Mouse (Mus musculus) kidney, embryonic 14.5 days (tissue): ENCODE results near the gene Lrrc10. TPM values are rescaled to one million over a fixed set of nuclear protein-coding genes. Genes with fewer than 3 reads are reported as not detected.
"Not testable (repeated sequence)": the region's sequence is repeated elsewhere in the genome, so short reads cannot be mapped to it uniquely, and the experiment has no call there.

Experiments used
- ATAC-seq: fragments of 200-750 bp; cut with Nextera tagmentation; 2 replicates; pipeline ENCODE4 v1.8.0; 2017; ENCODE audit warnings: moderate number of reproducible peaks, mild to moderate bottlenecking, moderate TSS enrichment, moderate library complexity; ENCODE audit not compliant: low FRiP score, low TSS enrichment
- H3K27ac ChIP-seq: fragments of 300-500 bp; sonication (generic); 2 replicates; pipeline ENCODE4 v1.5.1; 2014; ENCODE audit warnings: low read depth, mild to moderate bottlenecking, low read length, moderate library complexity, mixed read lengths
- H3K27me3 ChIP-seq: fragments of 300-500 bp; sonication (generic); 2 replicates; pipeline ENCODE4 v1.6.1; 2014; ENCODE audit warnings: mild to moderate bottlenecking, low read length; ENCODE audit not compliant: control insufficient read depth, insufficient read depth
- H3K36me3 ChIP-seq: fragments of 300-500 bp; sonication (generic); 2 replicates; pipeline ENCODE4 v1.6.1; 2014; ENCODE audit warnings: low read length, mixed read lengths; ENCODE audit not compliant: control insufficient read depth, insufficient read depth
- H3K4me1 ChIP-seq: fragments of 300-500 bp; sonication (generic); 2 replicates; pipeline ENCODE4 v1.6.1; 2014; ENCODE audit warnings: low read length, mixed read lengths; ENCODE audit not compliant: control insufficient read depth, insufficient read depth
- H3K4me2 ChIP-seq: fragments of 300-500 bp; sonication (generic); replicated peaks from 2 replicates; pipeline ENCODE4 v1.6.1; 2014; ENCODE audit warnings: low read depth, mild to moderate bottlenecking, low read length
- H3K4me3 ChIP-seq: fragments of 300-500 bp; sonication (generic); 2 replicates; pipeline ENCODE4 v1.5.1; 2014; ENCODE audit warnings: mild to moderate bottlenecking, low read length
- H3K9ac ChIP-seq: fragments of 300-500 bp; sonication (generic); 2 replicates; pipeline ENCODE4 v1.6.1; 2014; ENCODE audit warnings: low read depth, mild to moderate bottlenecking, low read length, moderate library complexity
- H3K9me3 ChIP-seq: fragments of 300-500 bp; sonication (generic); 2 replicates; pipeline ENCODE4 v1.6.1; 2016; ENCODE audit warnings: low read length; ENCODE audit not compliant: control insufficient read depth
- WGBS: fragments of 180-500 bp; shearing (Covaris S2); extraction: QIAGEN DNeasy Blood & Tissue Kit; methylation state at CpG from one replicate; pipeline ENCODE4 v1.1.7; 2014; 5-methylcytosine and 5-hydroxymethylcytosine counted together
- polyA plus RNA-seq: library from polyadenylated mRNA; unstranded; fragments of >200 nt; fragmentation: Nextera tagmentation; extraction: Ambion mirVana; gene quantifications from 2 replicates; pipeline ENCODE4 v1.2.1, GENCODE M21; 2014

Gene Lrrc10
- polyA plus RNA-seq, 1 experiment from 2014 or later, result not detected

DNA sequence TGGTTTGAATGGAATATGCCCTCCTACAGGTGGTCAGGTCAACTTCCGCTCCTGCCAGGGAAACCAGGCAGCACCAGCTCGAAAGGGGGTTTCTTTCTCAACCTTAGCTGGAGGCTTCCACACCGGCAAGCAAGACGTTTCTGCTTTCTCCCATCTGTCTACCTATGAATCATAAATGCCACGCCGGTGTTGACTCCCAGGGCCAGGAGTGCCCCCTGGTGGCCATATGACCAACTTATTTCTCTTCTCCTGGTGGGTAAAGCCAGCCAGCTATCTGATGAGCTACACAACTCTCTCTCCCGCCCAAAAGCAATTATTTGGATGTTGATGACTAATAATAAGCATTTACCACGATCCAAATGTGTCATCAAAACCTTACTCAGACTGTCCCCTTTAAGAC is 11.4 kb upstream of the Lrrc10 start:
- H3K4me1 ChIP-seq, result no peaks in the 10 kb centered on the region
- no peak overlapping the region for H3K4me2 ChIP-seq
- peak; percentile 44; the same call in 1 of the 2 replicates for ATAC-seq
- H3K9me3 ChIP-seq, result no peaks in the 10 kb centered on the region
- no peak overlapping the region for H3K9ac ChIP-seq
- H3K4me3 ChIP-seq, result no peak overlapping the region
- H3K36me3 ChIP-seq, result no peaks in the 10 kb centered on the region
- H3K27me3 ChIP-seq, result no peaks in the 10 kb centered on the region; the same call in 1 of the 2 replicates
- H3K27ac ChIP-seq, result no peak overlapping the region
- WGBS, result 23% methylated on average over 8 of the region's 8 CpGs

DNA sequence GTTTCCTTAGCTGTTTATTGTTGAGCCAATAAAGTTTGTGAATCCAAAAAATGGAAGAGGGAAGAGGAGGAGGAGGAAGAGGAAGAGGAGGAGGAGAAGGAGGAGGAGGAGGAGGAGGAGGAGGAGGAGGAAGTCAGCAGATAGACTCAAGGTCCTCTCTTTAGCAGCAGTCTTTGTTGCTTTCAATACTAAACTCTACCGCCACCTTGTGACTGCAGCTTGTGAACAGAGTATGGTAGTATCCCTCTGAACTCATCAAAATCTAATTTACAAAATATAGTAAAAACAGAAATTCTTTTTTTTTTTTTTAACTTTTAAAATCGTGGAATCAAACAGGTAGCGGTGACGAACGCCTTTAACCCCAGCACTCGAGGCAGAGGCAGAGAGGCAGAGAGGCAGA is 4.8 kb upstream of the Lrrc10 start:
- no peaks in the 10 kb centered on the region; the same call in 1 of the 2 replicates for H3K27me3 ChIP-seq
- no peak for ATAC-seq
- no peak overlapping the region for H3K27ac ChIP-seq
- no peak overlapping the region for H3K9ac ChIP-seq
- no peaks in the 10 kb centered on the region for H3K36me3 ChIP-seq
- H3K4me3 ChIP-seq, result no peak overlapping the region
- WGBS, result 75% methylated on average over 6 of the region's 6 CpGs
- no peaks in the 10 kb centered on the region for H3K9me3 ChIP-seq
- H3K4me1 ChIP-seq, result peaks cover 2% of the 10 kb centered on the region; the same call in 1 of the 2 replicates
- no peak overlapping the region for H3K4me2 ChIP-seq

DNA sequence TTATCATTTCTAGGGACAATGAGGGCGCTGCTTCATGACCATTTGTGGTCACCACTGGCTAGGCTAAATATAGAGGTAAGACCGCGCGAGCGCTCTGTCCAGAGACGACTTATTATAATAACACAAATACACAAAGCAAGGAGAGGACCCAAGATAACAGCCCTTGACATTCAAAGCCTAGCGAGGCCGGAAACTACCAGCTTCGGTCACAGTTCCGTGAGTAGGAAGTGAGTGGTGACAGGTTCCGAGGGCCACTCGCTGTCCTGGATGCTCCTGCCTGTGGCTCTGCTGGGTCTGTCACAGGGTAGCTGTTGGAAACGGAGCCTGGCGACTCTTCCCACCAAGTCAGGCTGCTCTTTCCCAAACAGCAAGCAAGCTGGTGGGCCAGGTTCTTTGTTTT is 2.8 kb upstream of the Lrrc10 start:
- no peak overlapping the region for H3K4me3 ChIP-seq
- H3K27me3 ChIP-seq, result no peaks in the 10 kb centered on the region; the same call in 1 of the 2 replicates
- H3K4me2 ChIP-seq, result no peak overlapping the region
- 86% methylated on average over 14 of the region's 14 CpGs for WGBS
- peaks cover 4% of the 10 kb centered on the region; the same call in 1 of the 2 replicates for H3K4me1 ChIP-seq
- no peaks in the 10 kb centered on the region for H3K36me3 ChIP-seq
- ATAC-seq, result no peak
- no peak overlapping the region for H3K27ac ChIP-seq
- H3K9me3 ChIP-seq, result no peaks in the 10 kb centered on the region
- H3K9ac ChIP-seq, result no peak overlapping the region

DNA sequence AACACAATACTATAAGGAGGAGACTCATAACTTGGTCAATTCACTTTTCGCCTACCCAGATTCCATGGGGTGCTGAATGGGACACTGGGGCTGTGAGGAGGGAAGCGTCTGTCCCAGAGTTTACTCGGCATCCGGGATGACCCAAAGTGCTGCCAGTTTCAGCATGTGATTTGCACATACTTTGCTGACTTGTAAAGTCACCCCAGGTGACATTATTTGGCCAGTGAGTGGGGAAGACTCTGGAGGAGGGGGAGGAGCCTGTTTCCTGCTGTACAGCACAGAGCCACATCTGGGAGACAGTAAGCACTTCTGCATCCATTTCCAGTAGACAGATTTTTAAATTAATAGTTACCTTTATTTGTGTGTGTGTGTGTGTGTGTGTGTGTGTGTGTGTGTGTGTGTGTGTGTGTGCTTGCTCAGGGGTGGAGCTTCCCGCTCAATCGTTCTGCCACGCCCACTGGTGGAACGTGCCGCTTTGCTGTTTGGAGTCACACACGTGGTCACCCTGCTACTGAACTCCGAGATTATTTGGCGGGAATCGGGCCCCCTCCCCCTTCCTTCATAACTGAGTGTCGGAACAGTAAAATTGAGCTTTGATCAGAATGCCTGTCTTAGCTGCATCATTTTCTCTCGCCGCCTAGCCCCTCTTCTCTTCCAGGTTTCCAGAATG is 1.5 kb upstream of the Lrrc10 start:
- H3K9me3 ChIP-seq, H3K36me3 ChIP-seq, H3K9ac ChIP-seq, H3K4me3 ChIP-seq, H3K27ac ChIP-seq, H3K27me3 ChIP-seq, H3K4me1 ChIP-seq, H3K4me2 ChIP-seq: not testable (repeated sequence)
- WGBS, result 38% methylated on average over 16 of the region's 16 CpGs
- peak; percentile 24; the same call in 1 of the 2 replicates for ATAC-seq

DNA sequence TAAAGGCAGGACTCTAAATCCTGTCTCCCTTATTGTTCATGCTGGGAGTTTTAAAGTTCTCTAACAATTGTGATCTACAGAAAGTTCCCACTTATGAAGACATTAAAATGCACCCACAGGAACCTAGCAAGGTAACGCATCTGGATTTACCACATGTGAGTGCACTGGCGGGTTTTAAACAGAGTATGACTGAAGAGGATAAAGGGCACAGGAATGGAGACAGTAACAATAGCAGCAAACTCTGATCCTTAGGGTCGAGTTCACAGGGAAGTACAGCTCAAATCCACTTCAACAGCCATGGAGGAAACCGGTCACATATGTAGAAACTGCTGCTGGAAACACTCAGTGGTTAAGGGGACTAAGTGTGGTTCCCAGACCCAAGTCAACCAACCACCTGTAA is 4.1 kb downstream of the Lrrc10 start:
- H3K27ac ChIP-seq, result no peak overlapping the region
- 76% methylated on average over 4 of the region's 4 CpGs for WGBS
- no peak overlapping the region for H3K9ac ChIP-seq
- no peak overlapping the region for H3K4me3 ChIP-seq
- no peak overlapping the region for H3K4me2 ChIP-seq
- ATAC-seq, result no peak
- H3K9me3 ChIP-seq, result no peaks in the 10 kb centered on the region
- H3K4me1 ChIP-seq, result peaks cover 4% of the 10 kb centered on the region; the same call in 1 of the 2 replicates
- H3K36me3 ChIP-seq, result peaks cover 49% of the 10 kb centered on the region
- no peaks in the 10 kb centered on the region; the same call in 1 of the 2 replicates for H3K27me3 ChIP-seq

DNA sequence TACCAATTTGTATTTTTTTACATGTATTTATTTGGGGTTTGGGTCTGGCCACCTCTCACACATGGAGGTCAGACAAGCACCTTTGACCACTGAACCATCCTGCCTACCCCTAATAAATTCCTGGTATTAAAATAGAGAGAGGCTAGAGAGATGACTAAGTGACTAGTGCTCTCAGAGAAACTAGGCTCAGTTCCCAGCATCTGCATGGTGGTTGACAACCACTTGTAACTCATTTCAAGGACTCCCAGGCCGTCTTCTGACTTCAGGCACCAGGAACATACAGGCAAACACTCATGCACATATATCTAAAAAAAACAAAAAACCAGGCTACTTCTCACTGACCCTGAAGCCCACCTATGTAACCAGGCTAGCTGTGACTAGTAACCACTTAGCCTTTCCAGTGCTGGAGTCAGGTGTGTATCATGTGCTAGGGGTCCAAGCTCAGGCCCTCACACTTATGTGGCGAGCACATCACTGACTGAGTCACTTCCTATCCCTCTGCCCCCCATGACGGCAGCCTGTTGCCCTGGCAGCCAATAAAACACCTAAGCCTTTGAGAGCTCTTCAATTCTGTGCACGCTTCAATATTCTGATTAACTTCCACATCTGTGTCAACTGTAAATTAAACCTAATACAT is 4.9 kb downstream of the Lrrc10 start:
- 77% methylated on average over 4 of the region's 4 CpGs for WGBS
- Histone ChIP-seq H3K4me3 (no peak overlapping the region), H3K9ac (no peak overlapping the region), H3K4me1 (peaks cover 4% of the 10 kb centered on the region; the same call in 1 of the 2 replicates), H3K36me3 (peaks cover 58% of the 10 kb centered on the region), H3K9me3 (no peaks in the 10 kb centered on the region), H3K27ac (no peak overlapping the region), H3K4me2 (no peak overlapping the region), H3K27me3 (no peaks in the 10 kb centered on the region; the same call in 1 of the 2 replicates)
- ATAC-seq, result no peak

DNA sequence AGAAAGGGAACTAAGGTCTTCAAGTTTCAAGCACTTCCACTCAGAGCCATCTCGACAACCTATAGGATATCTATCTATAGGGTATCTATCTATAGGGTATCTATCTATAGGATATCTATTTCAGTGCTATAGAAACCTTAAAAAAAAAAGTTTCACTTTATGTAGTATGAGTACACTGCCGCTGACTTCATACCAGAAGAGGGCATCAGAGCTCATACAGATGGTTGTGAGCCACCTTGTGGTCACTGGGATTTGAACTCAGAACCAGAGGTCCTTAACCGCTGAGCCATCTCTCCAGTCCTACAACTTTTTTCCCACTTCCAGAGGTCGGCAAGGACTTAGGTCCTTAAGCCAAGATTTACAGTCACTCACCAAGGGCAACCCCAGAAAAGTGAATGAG is 10.5 kb downstream of the Lrrc10 start:
- 91% methylated on average over 4 of the region's 4 CpGs for WGBS
- Histone ChIP-seq H3K9ac (no peak overlapping the region), H3K4me2 (no peak overlapping the region), H3K4me3 (no peak overlapping the region), H3K27me3 (no peaks in the 10 kb centered on the region), H3K36me3 (peaks cover 99% of the 10 kb centered on the region), H3K9me3 (no peaks in the 10 kb centered on the region), H3K4me1 (peaks cover 3% of the 10 kb centered on the region; the same call in 1 of the 2 replicates), H3K27ac (no peak overlapping the region)
- ATAC-seq, result no peak

DNA sequence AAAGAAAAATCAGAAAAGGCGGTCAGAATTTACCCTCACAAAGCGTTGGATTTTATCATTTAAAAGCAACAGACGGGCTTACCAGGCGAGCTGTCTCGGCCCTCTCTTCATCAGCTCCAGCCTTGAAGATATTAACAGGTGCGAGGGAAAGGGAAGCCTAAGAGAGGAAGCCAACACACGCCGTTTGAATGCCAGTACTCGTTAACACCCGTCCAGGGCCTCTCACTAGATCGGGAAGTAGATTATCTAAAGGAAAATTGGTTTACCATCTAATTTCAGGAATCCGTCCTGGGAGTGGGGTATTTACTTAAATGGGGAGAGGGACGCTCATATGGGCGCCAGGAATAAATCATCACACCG is 17.7 kb downstream of the Lrrc10 start:
- ATAC-seq, result 0 out of 2 replicates have a peak, but pooled peaks have one; percentile 0
- Histone ChIP-seq H3K36me3 (peaks cover 43% of the 10 kb centered on the region), H3K4me3 (peak overlapping the region; percentile 63), H3K9ac (peak overlapping the region; percentile 74), H3K9me3 (no peaks in the 10 kb centered on the region), H3K27me3 (no peaks in the 10 kb centered on the region), H3K4me1 (peaks cover 3% of the 10 kb centered on the region; the same call in 1 of the 2 replicates), H3K4me2 (peak overlapping the region; percentile 57), H3K27ac (no peak overlapping the region; the same call in 1 of the 2 replicates)
- WGBS, result 3% methylated on average over 15 of the region's 15 CpGs
